Mouse (Mus musculus): ENCODE results near the gene Sh3glb2. TPM values are rescaled to one million over a fixed set of nuclear protein-coding genes. Genes with fewer than 3 reads are reported as not detected.

Gene Sh3glb2
- not detected for polyA plus RNA-seq (2014; fragmentation: Illumina TruSeq; extraction: RNeasy Lipid Tissue Mini Kit (QIAGEN cat#74804); ENCODE audit: low read depth, low replicate concordance)

GRCm38 (mm10) chr2:30358533-30359531, at the start of gene Sh3glb2:
Gene Sh3glb2 (minus strand): TSS chr2:30359337.

GRCm38 (mm10) chr2:30392114-30392576, 33.0 kb upstream of the Sh3glb2 start, which contains the start of gene Dolpp1:
Gene Dolpp1 (plus strand): TSS chr2:30392254.

GRCm38 (mm10) chr2:30363773-30364650, 4.9 kb upstream of the Sh3glb2 start, which contains the start of gene Miga2:
Gene Miga2 (plus strand): TSS chr2:30364233.

Other genes with a start within 250 kb of the Sh3glb2 start
- 2.3 TPM for gene Zer1, start 234.8 kb downstream of the Sh3glb2 start, polyA plus RNA-seq (2014; fragmentation: Illumina TruSeq; extraction: RNeasy Lipid Tissue Mini Kit (QIAGEN cat#74804); ENCODE audit: low read depth, low replicate concordance)
- 14.1 TPM for gene Tbc1d13, start 225.6 kb downstream of the Sh3glb2 start, polyA plus RNA-seq (2014; fragmentation: Illumina TruSeq; extraction: RNeasy Lipid Tissue Mini Kit (QIAGEN cat#74804); ENCODE audit: low read depth, low replicate concordance)
- not detected for gene Endog, start 187.8 kb downstream of the Sh3glb2 start, polyA plus RNA-seq (2014; fragmentation: Illumina TruSeq; extraction: RNeasy Lipid Tissue Mini Kit (QIAGEN cat#74804); ENCODE audit: low read depth, low replicate concordance)
- gene Spout1, start 180.9 kb downstream of the Sh3glb2 start, polyA plus RNA-seq (2014; fragmentation: Illumina TruSeq; extraction: RNeasy Lipid Tissue Mini Kit (QIAGEN cat#74804); ENCODE audit: low read depth, low replicate concordance) = 1.9 TPM
- 0.47 TPM for gene Kyat1, start 153.5 kb downstream of the Sh3glb2 start, polyA plus RNA-seq (2014; fragmentation: Illumina TruSeq; extraction: RNeasy Lipid Tissue Mini Kit (QIAGEN cat#74804); ENCODE audit: low read depth, low replicate concordance)
- gene Lrrc8a, start 121.6 kb downstream of the Sh3glb2 start, polyA plus RNA-seq (2014; fragmentation: Illumina TruSeq; extraction: RNeasy Lipid Tissue Mini Kit (QIAGEN cat#74804); ENCODE audit: low read depth, low replicate concordance) = 3.6 TPM
- gene Gm28035, start 118.8 kb downstream of the Sh3glb2 start, polyA plus RNA-seq (2014; fragmentation: Illumina TruSeq; extraction: RNeasy Lipid Tissue Mini Kit (QIAGEN cat#74804); ENCODE audit: low read depth, low replicate concordance) = not detected
- 1.8 TPM for gene Phyhd1, start 93.1 kb downstream of the Sh3glb2 start, polyA plus RNA-seq (2014; fragmentation: Illumina TruSeq; extraction: RNeasy Lipid Tissue Mini Kit (QIAGEN cat#74804); ENCODE audit: low read depth, low replicate concordance)
- gene Gm28038, start 78.3 kb downstream of the Sh3glb2 start, polyA plus RNA-seq (2014; fragmentation: Illumina TruSeq; extraction: RNeasy Lipid Tissue Mini Kit (QIAGEN cat#74804); ENCODE audit: low read depth, low replicate concordance) = not detected
- gene Dolk, start 73.0 kb downstream of the Sh3glb2 start, polyA plus RNA-seq (2014; fragmentation: Illumina TruSeq; extraction: RNeasy Lipid Tissue Mini Kit (QIAGEN cat#74804); ENCODE audit: low read depth, low replicate concordance) = 11.3 TPM
- gene Nup188, start 72.9 kb downstream of the Sh3glb2 start, polyA plus RNA-seq (2014; fragmentation: Illumina TruSeq; extraction: RNeasy Lipid Tissue Mini Kit (QIAGEN cat#74804); ENCODE audit: low read depth, low replicate concordance) = 15.6 TPM
- 1.7 TPM for gene Miga2, start 4.9 kb upstream of the Sh3glb2 start, polyA plus RNA-seq (2014; fragmentation: Illumina TruSeq; extraction: RNeasy Lipid Tissue Mini Kit (QIAGEN cat#74804); ENCODE audit: low read depth, low replicate concordance)
- gene Dolpp1, start 32.9 kb upstream of the Sh3glb2 start, polyA plus RNA-seq (2014; fragmentation: Illumina TruSeq; extraction: RNeasy Lipid Tissue Mini Kit (QIAGEN cat#74804); ENCODE audit: low read depth, low replicate concordance) = 1.3 TPM
- gene Crat, start 56.5 kb upstream of the Sh3glb2 start, polyA plus RNA-seq (2014; fragmentation: Illumina TruSeq; extraction: RNeasy Lipid Tissue Mini Kit (QIAGEN cat#74804); ENCODE audit: low read depth, low replicate concordance) = 18.5 TPM
- 3.8 TPM for gene Ptpa, start 56.7 kb upstream of the Sh3glb2 start, polyA plus RNA-seq (2014; fragmentation: Illumina TruSeq; extraction: RNeasy Lipid Tissue Mini Kit (QIAGEN cat#74804); ENCODE audit: low read depth, low replicate concordance)
- gene Ier5l, start 114.9 kb upstream of the Sh3glb2 start, polyA plus RNA-seq (2014; fragmentation: Illumina TruSeq; extraction: RNeasy Lipid Tissue Mini Kit (QIAGEN cat#74804); ENCODE audit: low read depth, low replicate concordance) = not detected
- 0.82 TPM for gene Cstad, start 235.7 kb upstream of the Sh3glb2 start, polyA plus RNA-seq (2014; fragmentation: Illumina TruSeq; extraction: RNeasy Lipid Tissue Mini Kit (QIAGEN cat#74804); ENCODE audit: low read depth, low replicate concordance)